Mouse (Mus musculus) left cerebral cortex, adult 2 months (tissue): ENCODE data around the gene Cyth4. TPM values are rescaled to one million over a fixed set of nuclear protein-coding genes. Genes with fewer than 3 reads are reported as not detected.
A peak's percentile ranks its signal among the peaks of the same experiment; 100 is the strongest.

Experiments
- DNase-seq, 2 experiments: peaks; one replicate each; pipeline ENCODE4 v3.0.0; 2021 to 2022; ENCODE audit warnings: low spot score in 2 of 2, mixed read lengths in 1 of 2; ENCODE audit errors: extremely low spot score in 1 of 2
- H3K27ac ChIP-seq: fragments of 200-600 bp; 2 replicates; pipeline ENCODE4 v1.8.1; 2022
- H3K4me3 ChIP-seq: fragments of 200-600 bp; 2 replicates; pipeline ENCODE4 v1.8.1; 2022
- CTCF ChIP-seq: fragments of 200-600 bp; IDR thresholded peaks from 2 replicates; pipeline ENCODE4 v1.8.1; 2022; ENCODE audit warnings: antibody characterized with exemption, mild to moderate bottlenecking, moderate library complexity
- intact Hi-C: fragments of 180-260 bp; cut with DNase I; formaldehyde crosslinking; loops from one replicate; pipeline ENCODE4 v1.15.1; 2025
- total RNA-seq, 2 experiments: library from RNA; stranded (reverse); gene quantifications; 2 replicates each; pipeline ENCODE4 v1.2.3; 2021

Gene Cyth4
- total RNA-seq, 2 experiments from 2014 or later: 10.0 to 10.3 TPM

GRCm38 (mm10) chr15:78564764-78565435 lies 31.9 kb upstream of the Cyth4 start:
- no peak overlapping the region for H3K27ac ChIP-seq
- TF ChIP-seq CTCF: no peak
- intact Hi-C loops: no loop called here
- H3K4me3 ChIP-seq: no peak overlapping the region
- no peak for DNase-seq

GRCm38 (mm10) chr15:78567608-78568120 lies 29.2 kb upstream of the Cyth4 start:
- no peak overlapping the region for H3K27ac ChIP-seq
- intact Hi-C loops: no loop called here
- H3K4me3 ChIP-seq: no peak overlapping the region
- no peak for DNase-seq
- TF ChIP-seq CTCF: no peak; the same call in 1 of the 2 replicates

GRCm38 (mm10) chr15:78570170-78570569 lies 26.7 kb upstream of the Cyth4 start:
- Histone ChIP-seq H3K4me3 (no peak overlapping the region), H3K27ac (no peak overlapping the region)
- DNase-seq: no peak
- TF ChIP-seq CTCF: no peak
- intact Hi-C loops: no loop called here

GRCm38 (mm10) chr15:78571554-78572269 lies 25.1 kb upstream of the Cyth4 start:
- no peak overlapping the region for H3K27ac ChIP-seq
- no peak for DNase-seq
- no peak overlapping the region for H3K4me3 ChIP-seq
- no peak for TF ChIP-seq CTCF
- intact Hi-C loops: no loop called here

GRCm38 (mm10) chr15:78572270-78572600 lies 24.6 kb upstream of the Cyth4 start:
- H3K4me3 ChIP-seq: no peak overlapping the region
- TF ChIP-seq CTCF: no peak
- DNase-seq: no peak
- intact Hi-C loops: no loop called here
- H3K27ac ChIP-seq: no peak overlapping the region

- H3K27ac ChIP-seq: no peak within 1 kb of the TSS
- intact Hi-C loops: no loop called here
- no peak within 1 kb of the TSS for H3K4me3 ChIP-seq
- no peak for DNase-seq
- no peak for TF ChIP-seq CTCF
These were observed 24.0 kb upstream of the Cyth4 start, which contains the start of gene Rac2 for GRCm38 (mm10) chr15:78572658-78573397. Gene Rac2, minus strand, starts transcription at chr15:78572783.

- no peak for TF ChIP-seq CTCF
- intact Hi-C loops: no loop called here
- no peak overlapping the region for H3K4me3 ChIP-seq
These were observed 20.5 kb upstream of the Cyth4 start for GRCm38 (mm10) chr15:78576284-78576810.

GRCm38 (mm10) chr15:78583352-78583751 lies 13.5 kb upstream of the Cyth4 start:
- DNase-seq: no peak
- no peak for TF ChIP-seq CTCF
- no peak overlapping the region for H3K27ac ChIP-seq
- intact Hi-C loops: no loop called here
- H3K4me3 ChIP-seq: no peak overlapping the region

More at GRCm38 (mm10) chr15:78576284-78576810, 20.5 kb upstream of the Cyth4 start:
- DNase-seq: no peak
- H3K27ac ChIP-seq: no peak overlapping the region

GRCm38 (mm10) chr15:78585404-78585803 lies 11.4 kb upstream of the Cyth4 start:
- TF ChIP-seq CTCF: no peak
- Histone ChIP-seq H3K27ac (no peak overlapping the region), H3K4me3 (no peak overlapping the region)
- no peak for DNase-seq
- intact Hi-C loops: no loop called here

- DNase-seq: peak; percentile 86 to 91
- intact Hi-C loops: loop anchor here (1.0 kb wide), 1 partner anchor 157 kb away; no protein-coding TSS in a partner anchor
- Histone ChIP-seq H3K4me3 (no peak overlapping the region), H3K27ac (no peak overlapping the region)
- peak; percentile 95 for TF ChIP-seq CTCF
These were observed 9.5 kb upstream of the Cyth4 start for GRCm38 (mm10) chr15:78587050-78587994.

GRCm38 (mm10) chr15:78588049-78588448 lies 8.8 kb upstream of the Cyth4 start:
- intact Hi-C loops: no loop called here

More at GRCm38 (mm10) chr15:78588049-78588448, 8.8 kb upstream of the Cyth4 start:
- no peak for TF ChIP-seq CTCF
- no peak for DNase-seq
- H3K4me3 ChIP-seq: no peak overlapping the region
- H3K27ac ChIP-seq: no peak overlapping the region
